Mouse (Mus musculus): Measurements from ENCODE around the gene Olfr1454. TPM values are rescaled to one million over a fixed set of nuclear protein-coding genes. Genes with fewer than 3 reads are reported as not detected.

Gene Olfr1454
- not detected for total RNA-seq (2021)
- long read RNA-seq, experiment 1 = 0 reads
- long read RNA-seq, experiment 2 = 0 reads

- no peak for DNase-seq (ENCODE audit: low spot score in 2 of 2)
Observed at GRCm38 (mm10) chr19:13060310-13060709, at the start of gene Olfr1454. Olfr1454 (plus strand) TSS chr19:13060610.

- DNase-seq (ENCODE audit: low spot score in 2 of 2) = no peak
Observed at GRCm38 (mm10) chr19:13028227-13028626, 32.2 kb upstream of the Olfr1454 start, which contains the start of gene Olfr1453. Olfr1453 (minus strand) TSS chr19:13028327.

- no peak for DNase-seq (ENCODE audit: low spot score in 2 of 2)
Observed at GRCm38 (mm10) chr19:13093908-13094307, 33.5 kb downstream of the Olfr1454 start.

GRCm38 (mm10) chr19:13097791-13098190 is 37.4 kb downstream of the Olfr1454 start, which contains the start of gene Olfr1457:
Olfr1457 (minus strand) TSS chr19:13097891.
- no peak for DNase-seq (ENCODE audit: low spot score in 2 of 2)

- no peak for DNase-seq (ENCODE audit: low spot score in 2 of 2)
Observed at GRCm38 (mm10) chr19:13106675-13107074, 46.3 kb downstream of the Olfr1454 start, which contains the start of gene Olfr1458. Olfr1458 (minus strand) TSS chr19:13106775.

Other genes starting within 250 kb of the Olfr1454 start
- gene Gm5244, start 213.9 kb upstream of the Olfr1454 start, total RNA-seq (2021) = not detected
- gene Olfr1444, start 203.3 kb upstream of the Olfr1454 start, total RNA-seq (2021) = not detected
- gene Olfr1445, start 176.8 kb upstream of the Olfr1454 start, total RNA-seq (2021) = not detected
- not detected for gene Olfr1446, start 167.1 kb upstream of the Olfr1454 start, total RNA-seq (2021)
- not detected for gene Olfr1447, start 156.9 kb upstream of the Olfr1454 start, total RNA-seq (2021)
- gene Olfr1448, start 136.2 kb upstream of the Olfr1454 start, total RNA-seq (2021) = not detected
- not detected for gene Olfr1449, start 129.8 kb upstream of the Olfr1454 start, total RNA-seq (2021)
- gene Olfr1450, start 110.4 kb upstream of the Olfr1454 start, total RNA-seq (2021) = not detected
- gene Olfr1451, start 65.6 kb upstream of the Olfr1454 start, total RNA-seq (2021) = not detected
- not detected for gene Olfr1453, start 32.3 kb upstream of the Olfr1454 start, total RNA-seq (2021)
- gene Olfr1457, start 37.3 kb downstream of the Olfr1454 start, total RNA-seq (2021) = not detected
- gene Olfr1458, start 46.2 kb downstream of the Olfr1454 start, total RNA-seq (2021) = not detected
- under 1 TPM; 0.16 to 0.19 TPM for gene Olfr1459, start 88.9 kb downstream of the Olfr1454 start, total RNA-seq (2021)
- gene Olfr1461, start 102.4 kb downstream of the Olfr1454 start, total RNA-seq (2021) = not detected
- gene Olfr1462, start 125.1 kb downstream of the Olfr1454 start, total RNA-seq (2021) = not detected
- not detected for gene Olfr1463, start 170.7 kb downstream of the Olfr1454 start, total RNA-seq (2021)

All from left cerebral cortex, adult 18-20 months (tissue).